Mouse (Mus musculus): ENCODE data around the gene Cenps.

DNA sequence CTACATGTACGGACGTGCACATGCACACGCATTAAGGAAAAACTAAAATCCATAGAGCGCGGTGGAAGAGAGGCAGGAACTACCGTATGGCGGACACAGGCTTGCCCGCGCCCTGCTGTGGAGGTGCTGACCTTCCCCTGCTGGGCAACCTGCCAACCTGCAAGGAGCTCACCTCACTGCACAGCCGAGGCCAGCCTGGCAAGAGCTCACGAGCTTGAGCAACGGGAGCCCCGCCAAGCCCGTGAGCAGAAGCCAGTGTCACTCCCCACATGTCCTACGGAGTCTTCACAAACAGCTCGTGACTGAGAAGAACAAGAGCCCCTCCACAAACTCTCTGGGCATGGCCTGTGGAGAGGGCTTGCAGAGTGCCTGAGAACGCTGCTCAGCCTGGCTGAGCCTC is 55.9 kb downstream of the Cenps start:
- TF ChIP-seq CTCF (IDR thresholded peaks at IDR 0.05; ENCODE audit: control insufficient read depth, insufficient read depth, insufficient read length): no peak
- no peak for TF ChIP-seq FOSL1 (IDR thresholded peaks at IDR 0.05; ENCODE audit: insufficient read depth, low read length, poor library complexity, severe bottlenecking)
- TF ChIP-seq USF1 (IDR thresholded peaks at IDR 0.05; ENCODE audit: low read depth): no peak
- TF ChIP-seq MYOD1 (IDR thresholded peaks at IDR 0.05; ENCODE audit: control insufficient read depth, insufficient read length, low read depth): no peak
- TF ChIP-seq MAX (IDR thresholded peaks at IDR 0.05): no peak
- no peak for TF ChIP-seq MYOG (IDR thresholded peaks at IDR 0.05; ENCODE audit: control insufficient read depth, extremely low read depth, insufficient read length)

Measured in C2C12 (cell line).